In genomic region chr11:96284041-96284749, GRCm38 (mm10) we compare ENCODE assay signal across 8 mouse cellular contexts. TPM values are rescaled to one million over a fixed set of nuclear protein-coding genes. Genes with fewer than 3 reads are reported as not detected.
DNase-seq lines count a peak whose midpoint lies in the region; ATAC-seq and TF ChIP-seq lines count a peak whose summit lies in the region.

No protein-coding gene starts in this region.

- peaks cover 5% of the 10 kb centered on the region; the same call in 1 of the 2 replicates for H3K4me1 ChIP-seq in bone marrow macrophage, adult 2 months (ENCODE audit: control insufficient read depth, insufficient read depth, low read length)
- H3K4me1 ChIP-seq in hindbrain, embryonic 12.5 days, result peaks cover 14% of the 10 kb centered on the region; the same call in 1 of the 2 replicates
- H3K4me1 ChIP-seq in liver, embryonic 14.5 days (replicated peaks; ENCODE audit: control insufficient read depth in 2 of 2, insufficient read depth in 2 of 2, low read length in 1 of 2), result no peaks in the 10 kb centered on the region

- ATAC-seq in hindbrain, embryonic 12.5 days (ENCODE audit: low FRiP score), result 0 out of 2 replicates have a peak, but pooled peaks have one; percentile 29
- ATAC-seq in liver, embryonic 14.5 days (ENCODE audit: insufficient read depth), result no peak

- peaks cover 97% of the 10 kb centered on the region for H3K27me3 ChIP-seq in hindbrain, embryonic 12.5 days
- peaks cover 99% of the 10 kb centered on the region for H3K27me3 ChIP-seq in liver, embryonic 14.5 days (ENCODE audit: control insufficient read depth, insufficient read depth, low read length)

- H3K4me2 ChIP-seq in hindbrain, embryonic 12.5 days (replicated peaks), result peak overlapping the region; percentile 44
- 0 out of 2 replicates have a peak overlapping the region, but pooled peaks have one; percentile 11 for H3K4me2 ChIP-seq in liver, embryonic 14.5 days (ENCODE audit: low read depth)

- no peak for TF ChIP-seq POLR2A in bone marrow macrophage, adult 2 months (IDR thresholded peaks at IDR 0.05; ENCODE audit: borderline replicate concordance, low read depth, low read length)

- H3K9ac ChIP-seq in hindbrain, embryonic 12.5 days, result peak overlapping the region; percentile 51
- H3K9ac ChIP-seq in liver, embryonic 14.5 days (replicated peaks), result no peak overlapping the region

- H3K9me3 ChIP-seq in hindbrain, embryonic 12.5 days (replicated peaks), result no peaks in the 10 kb centered on the region
- H3K9me3 ChIP-seq in liver, embryonic 14.5 days (ENCODE audit: control insufficient read depth, low read length), result no peaks in the 10 kb centered on the region

- DNase-seq in left cerebral cortex, adult 2 months (ENCODE audit: extremely low spot score in 1 of 2, low spot score in 2 of 2), result no peak
- DNase-seq in left cerebral cortex, postnatal 25 days (ENCODE audit: low spot score in 2 of 2), result no peak
- DNase-seq in liver, embryonic 14.5 days (ENCODE audit: low read depth in 3 of 3, low spot score in 3 of 3), result no peak
- peak; percentile 68 for DNase-seq in retina, embryonic 14.5 days (ENCODE audit: low spot score)
- DNase-seq in frontal cortex, postnatal 10 days (ENCODE audit: low spot score in 2 of 2), result no peak
- no peak for DNase-seq in frontal cortex, postnatal 25 days (ENCODE audit: low spot score in 2 of 2)

- H3K4me3 ChIP-seq in left cerebral cortex, adult 2 months, result no peak overlapping the region
- H3K4me3 ChIP-seq in bone marrow macrophage, adult 2 months (ENCODE audit: insufficient read depth, low read length), result peak overlapping the region; percentile 30
- H3K4me3 ChIP-seq in hindbrain, embryonic 12.5 days, result peak overlapping the region; percentile 34
- H3K4me3 ChIP-seq in liver, embryonic 14.5 days (ENCODE audit: insufficient read depth in 1 of 2, low read depth in 2 of 2, low read length in 2 of 2), result peak overlapping the region in 1 of 2 experiments; percentile 16; a peak in 2 of 4 replicates

- no peaks in the 10 kb centered on the region for H3K36me3 ChIP-seq in hindbrain, embryonic 12.5 days
- H3K36me3 ChIP-seq in liver, embryonic 14.5 days (replicated peaks; ENCODE audit: control insufficient read depth, insufficient read depth, low read depth), result no peaks in the 10 kb centered on the region

- TF ChIP-seq CTCF in left cerebral cortex, adult 2 months (IDR thresholded peaks at IDR 0.05), result peak; percentile 9
- no peak for TF ChIP-seq CTCF in bone marrow macrophage, adult 2 months (IDR thresholded peaks at IDR 0.05; ENCODE audit: low read depth, low read length)
- 0 out of 2 replicates have a peak, but pooled peaks have one; percentile 2 for TF ChIP-seq CTCF in liver, embryonic 14.5 days (IDR thresholded peaks at IDR 0.05; ENCODE audit: low read depth)

- WGBS in hindbrain, embryonic 12.5 days, result under 1% methylated on average over 31 of the region's 49 CpGs
- 1% methylated on average over 49 of the region's 49 CpGs for WGBS in liver, embryonic 14.5 days (ENCODE audit: insufficient replicate concordance)

- no peak for TF ChIP-seq EP300 in liver, embryonic 14.5 days (IDR thresholded peaks at IDR 0.05; ENCODE audit: low read depth)

- no peak overlapping the region for H3K27ac ChIP-seq in left cerebral cortex, adult 2 months
- no peak overlapping the region for H3K27ac ChIP-seq in bone marrow macrophage, adult 2 months (ENCODE audit: insufficient read depth, low read depth, low read length)
- peak overlapping the region; percentile 67 for H3K27ac ChIP-seq in hindbrain, embryonic 12.5 days
- no peak overlapping the region for H3K27ac ChIP-seq in liver, embryonic 14.5 days

- intact Hi-C loops in left cerebral cortex, adult 2 months (cut with DNase I), result no loop called here
- intact Hi-C loops in left cerebral cortex, postnatal 25 days (cut with DNase I), result loop anchor here (5.0 kb wide), 2 partner anchors 253 to 277 kb away; partner anchors contain the start of gene Igf2bp1

RNA-seq across cellular contexts. Expression of gene Hoxb7, which starts 2.2 kb away (rescaled TPM):
- not detected for total RNA-seq in left cerebral cortex, adult 2 months (2021)
- not detected for total RNA-seq in left cerebral cortex, postnatal 25 days (2021)
- not detected in 2 replicates for polyA plus RNA-seq in bone marrow macrophage, adult 2 months (2012; ENCODE audit: insufficient read depth, insufficient read length, missing spikeins)
- polyA plus RNA-seq in hindbrain, embryonic 12.5 days (2016; fragmentation: Nextera tagmentation; extraction: Ambion mirVana), result 9.6 and 11.0 TPM in 2 replicates
- 0.02 and 0.06 TPM in 2 replicates for polyA plus RNA-seq in liver, embryonic 14.5 days (2012; rRNA removed)
- 0.10 and 0.19 TPM in 2 replicates for polyA plus RNA-seq in liver, embryonic 14.5 days (2014; fragmentation: Nextera tagmentation; extraction: Ambion mirVana)

RNA-seq across cellular contexts. Expression of gene Hoxb8, which starts 2.5 kb away (rescaled TPM):
- total RNA-seq in left cerebral cortex, adult 2 months (2021), result not detected
- total RNA-seq in left cerebral cortex, postnatal 25 days (2021), result not detected
- polyA plus RNA-seq in bone marrow macrophage, adult 2 months (2012; ENCODE audit: insufficient read depth, insufficient read length, missing spikeins), result not detected in 2 replicates
- 4.4 and 8.1 TPM in 2 replicates for polyA plus RNA-seq in hindbrain, embryonic 12.5 days (2016; fragmentation: Nextera tagmentation; extraction: Ambion mirVana)
- polyA plus RNA-seq in liver, embryonic 14.5 days (2012; rRNA removed), result 0.03 and 0.05 TPM in 2 replicates
- not detected in 2 replicates for polyA plus RNA-seq in liver, embryonic 14.5 days (2014; fragmentation: Nextera tagmentation; extraction: Ambion mirVana)

RNA-seq across cellular contexts. Expression of gene Hoxb6, which starts 8.1 kb away (rescaled TPM):
- total RNA-seq in left cerebral cortex, adult 2 months (2021), result not detected
- not detected for total RNA-seq in left cerebral cortex, postnatal 25 days (2021)
- polyA plus RNA-seq in bone marrow macrophage, adult 2 months (2012; ENCODE audit: insufficient read depth, insufficient read length, missing spikeins), result not detected in 2 replicates
- 60.0 and 64.5 TPM in 2 replicates for polyA plus RNA-seq in hindbrain, embryonic 12.5 days (2016; fragmentation: Nextera tagmentation; extraction: Ambion mirVana)
- 0.02 and 0.13 TPM in 2 replicates for polyA plus RNA-seq in liver, embryonic 14.5 days (2012; rRNA removed)
- not detected in 2 replicates for polyA plus RNA-seq in liver, embryonic 14.5 days (2014; fragmentation: Nextera tagmentation; extraction: Ambion mirVana)

RNA-seq across cellular contexts. Expression of gene Hoxb9, which starts 12.9 kb away (rescaled TPM):
- total RNA-seq in left cerebral cortex, adult 2 months (2021), result not detected
- total RNA-seq in left cerebral cortex, postnatal 25 days (2021), result not detected
- polyA plus RNA-seq in bone marrow macrophage, adult 2 months (2012; ENCODE audit: insufficient read depth, insufficient read length, missing spikeins), result not detected in 2 replicates
- polyA plus RNA-seq in hindbrain, embryonic 12.5 days (2016; fragmentation: Nextera tagmentation; extraction: Ambion mirVana), result 0.36 and 0.46 TPM in 2 replicates
- 0.01 and 0.03 TPM in 2 replicates for polyA plus RNA-seq in liver, embryonic 14.5 days (2012; rRNA removed)
- polyA plus RNA-seq in liver, embryonic 14.5 days (2014; fragmentation: Nextera tagmentation; extraction: Ambion mirVana), result not detected in 2 replicates

RNA-seq across cellular contexts. Expression of gene Hoxb5, which starts 18.9 kb away (rescaled TPM):
- not detected for total RNA-seq in left cerebral cortex, adult 2 months (2021)
- total RNA-seq in left cerebral cortex, postnatal 25 days (2021), result not detected
- polyA plus RNA-seq in bone marrow macrophage, adult 2 months (2012; ENCODE audit: insufficient read depth, insufficient read length, missing spikeins), result not detected in 2 replicates
- 74.3 and 126 TPM in 2 replicates for polyA plus RNA-seq in hindbrain, embryonic 12.5 days (2016; fragmentation: Nextera tagmentation; extraction: Ambion mirVana)
- polyA plus RNA-seq in liver, embryonic 14.5 days (2012; rRNA removed), result 0.23 and 0.32 TPM in 2 replicates
- 0.06 and 0.24 TPM in 2 replicates for polyA plus RNA-seq in liver, embryonic 14.5 days (2014; fragmentation: Nextera tagmentation; extraction: Ambion mirVana)

Comparison
In these comparisons a context has a peak if more than half of its experiments do, and no peak if none do; other contexts are left out.
1. RNA of gene Hoxb6, which starts 8.1 kb away (polyA plus RNA-seq): 60.0 to 64.5 TPM in hindbrain, embryonic 12.5 days; 0.02 to 0.13 TPM in liver, embryonic 14.5 days and not detected in bone marrow macrophage, adult 2 months; every median in the first group is over 10 times any median in the second.